Mouse (Mus musculus) MEL (cell line): ENCODE data around the gene Gm9945. TPM values are rescaled to one million over a fixed set of nuclear protein-coding genes. Genes with fewer than 3 reads are reported as not detected.
A peak's percentile ranks its signal among the peaks of the same experiment; 100 is the strongest.

Experiments
- DNase-seq: peaks from one replicate; pipeline ENCODE4 v3.0.0; 2011; ENCODE audit warnings: low read depth, low spot score
- H3K27ac ChIP-seq: 2 replicates; pipeline ENCODE4 v1.5.1; 2012; ENCODE audit warnings: low read depth, mild to moderate bottlenecking, control low read depth, low read length, moderate library complexity; ENCODE audit not compliant: control insufficient read depth
- H3K27me3 ChIP-seq, 2 experiments: fragments of 150-350 bp in 1 of 2; sonication (generic) in 1 of 2; 2 replicates each; pipeline ENCODE4 v1.6.1; 2012; ENCODE audit warnings: low read length in 2 of 2, mild to moderate bottlenecking in 2 of 2, improper control_type of control experiment in 1 of 2, moderate library complexity in 1 of 2; ENCODE audit not compliant: insufficient read depth in 2 of 2, control insufficient read depth in 1 of 2
- H3K36me3 ChIP-seq, 2 experiments: 2 replicates each; pipeline ENCODE4 v1.6.1; 2012 to 2014; ENCODE audit warnings: low read length in 2 of 2, improper control_type of control experiment in 1 of 2, inconsistent platforms in 1 of 2, mild to moderate bottlenecking in 1 of 2; ENCODE audit not compliant: insufficient read depth in 2 of 2, control insufficient read depth in 1 of 2
- H3K4me1 ChIP-seq, 2 experiments: fragments of 150-350 bp in 1 of 2; sonication (generic) in 1 of 2; 2 replicates each; pipeline ENCODE4 v1.6.1; 2012; ENCODE audit warnings: low read length in 2 of 2, improper control_type of control experiment in 1 of 2, mild to moderate bottlenecking in 1 of 2; ENCODE audit not compliant: insufficient read depth in 2 of 2, control insufficient read depth in 1 of 2
- H3K4me3 ChIP-seq, 2 experiments: fragments of 150-350 bp in 1 of 2; sonication (generic) in 1 of 2; 2 replicates each; pipeline ENCODE4 v1.5.1; 2012; ENCODE audit warnings: low read depth in 2 of 2, low read length in 2 of 2, mild to moderate bottlenecking in 2 of 2, moderate library complexity in 2 of 2, control low read depth in 1 of 2, improper control_type of control experiment in 1 of 2; ENCODE audit not compliant: control insufficient read depth in 1 of 2, insufficient read depth in 1 of 2
- H3K79me2 ChIP-seq: 2 replicates; pipeline ENCODE4 v1.6.1; 2012; ENCODE audit warnings: mild to moderate bottlenecking, low read length, moderate library complexity; ENCODE audit not compliant: control insufficient read depth, poor library complexity, insufficient read depth
- H3K9ac ChIP-seq: 2 replicates; pipeline ENCODE4 v1.6.1; 2012; ENCODE audit warnings: low read depth, mild to moderate bottlenecking, control low read depth, low read length, moderate library complexity; ENCODE audit not compliant: control insufficient read depth, poor library complexity, severe bottlenecking
- H3K9me3 ChIP-seq: fragments of 150-350 bp; sonication (generic); replicated peaks from 2 replicates; pipeline ENCODE4 v1.6.1; 2012; ENCODE audit warnings: mild to moderate bottlenecking, low read length, improper control_type of control experiment, moderate library complexity; ENCODE audit not compliant: insufficient read depth
- E2F4 ChIP-seq: IDR thresholded peaks from 2 replicates; pipeline ENCODE4 v1.6.1; 2011; ENCODE audit warnings: low read depth, low read length, improper control_type of control experiment, borderline replicate concordance
- ELF1 ChIP-seq: IDR thresholded peaks from 2 replicates; pipeline ENCODE4 v1.6.1; 2014; ENCODE audit warnings: low read depth, mild to moderate bottlenecking, inconsistent platforms, low read length, improper control_type of control experiment, moderate library complexity
- EP300 ChIP-seq, 2 experiments: IDR thresholded peaks; 2 replicates each; pipeline ENCODE4 v1.6.1; 2011; ENCODE audit warnings: improper control_type of control experiment in 2 of 2, low read length in 2 of 2, low read depth in 1 of 2, mild to moderate bottlenecking in 1 of 2
- ETS1 ChIP-seq: IDR thresholded peaks from 2 replicates; pipeline ENCODE4 v1.6.1; 2012; ENCODE audit warnings: low read depth, mild to moderate bottlenecking, inconsistent platforms, low read length, improper control_type of control experiment, moderate library complexity
- GABPA ChIP-seq: IDR thresholded peaks from 2 replicates; pipeline ENCODE4 v1.6.1; 2012; ENCODE audit warnings: low read depth, mild to moderate bottlenecking, inconsistent platforms, low read length, improper control_type of control experiment, moderate library complexity
- GATA1 ChIP-seq: IDR thresholded peaks from 2 replicates; pipeline ENCODE4 v1.6.1; 2011; ENCODE audit warnings: low read depth, low read length, improper control_type of control experiment
- JUND ChIP-seq: IDR thresholded peaks from 2 replicates; pipeline ENCODE4 v1.6.1; 2011; ENCODE audit warnings: low read depth, mild to moderate bottlenecking, improper control_type of control experiment, low read length
- MAFK ChIP-seq: IDR thresholded peaks from 2 replicates; pipeline ENCODE4 v1.6.1; 2011; ENCODE audit warnings: low read depth, mild to moderate bottlenecking, low read length, improper control_type of control experiment, borderline replicate concordance
- MXI1 ChIP-seq: IDR thresholded peaks from 2 replicates; pipeline ENCODE4 v1.6.1; 2011; ENCODE audit warnings: mild to moderate bottlenecking, low read depth, low read length, improper control_type of control experiment
- MYC ChIP-seq: IDR thresholded peaks from 2 replicates; pipeline ENCODE4 v1.6.1; 2011; ENCODE audit warnings: low read depth, mild to moderate bottlenecking, low read length, improper control_type of control experiment, moderate library complexity
- NRF1 ChIP-seq: IDR thresholded peaks from 2 replicates; pipeline ENCODE4 v1.6.1; 2014; ENCODE audit warnings: low read depth, mild to moderate bottlenecking, inconsistent platforms, low read length, improper control_type of control experiment, moderate library complexity; ENCODE audit not compliant: poor library complexity, insufficient read depth, severe bottlenecking
- POLR2AphosphoS2 ChIP-seq: IDR thresholded peaks from 2 replicates; pipeline ENCODE4 v1.6.1; 2011; ENCODE audit warnings: low read length, improper control_type of control experiment
- POLR2AphosphoS5 ChIP-seq: IDR thresholded peaks from 2 replicates; pipeline ENCODE4 v1.6.1; 2012; ENCODE audit warnings: low read depth, borderline replicate concordance, mild to moderate bottlenecking, inconsistent platforms, low read length, moderate library complexity, mixed read lengths
- RAD21 ChIP-seq: IDR thresholded peaks from 2 replicates; pipeline ENCODE4 v1.6.1; 2011; ENCODE audit warnings: mild to moderate bottlenecking, low read depth, low read length, improper control_type of control experiment
- RCOR1 ChIP-seq: IDR thresholded peaks from 2 replicates; pipeline ENCODE4 v1.6.1; 2012; ENCODE audit warnings: low read depth, mild to moderate bottlenecking, inconsistent platforms, low read length, improper control_type of control experiment
- TAL1 ChIP-seq: IDR thresholded peaks from 2 replicates; pipeline ENCODE4 v1.6.1; 2012; ENCODE audit warnings: mild to moderate bottlenecking, inconsistent platforms, low read length, moderate library complexity, mixed read lengths
- TBP ChIP-seq: IDR thresholded peaks from 2 replicates; pipeline ENCODE4 v1.8.0; 2011; ENCODE audit warnings: low read depth, low read length, improper control_type of control experiment
- TCF12 ChIP-seq: IDR thresholded peaks from 2 replicates; pipeline ENCODE4 v1.6.1; 2014; ENCODE audit warnings: low read depth, mild to moderate bottlenecking, inconsistent platforms, low read length, improper control_type of control experiment, moderate library complexity
- USF1 ChIP-seq: IDR thresholded peaks from 2 replicates; pipeline ENCODE4 v1.6.1; 2014; ENCODE audit warnings: low read depth, mild to moderate bottlenecking, inconsistent platforms, low read length, improper control_type of control experiment, moderate library complexity
- USF2 ChIP-seq, 2 experiments: IDR thresholded peaks; 2 replicates each; pipeline ENCODE4 v1.6.1; 2011 to 2012; ENCODE audit warnings: improper control_type of control experiment in 2 of 2, low read length in 2 of 2, borderline replicate concordance in 1 of 2, inconsistent platforms in 1 of 2, low read depth in 1 of 2, mild to moderate bottlenecking in 1 of 2; ENCODE audit not compliant: insufficient read depth in 1 of 2
- polyA plus RNA-seq, 2 experiments: library from polyadenylated mRNA; stranded (reverse) in 1 of 2; unstranded in 1 of 2; fragments of >175 nt in 1 of 2; fragments of >200 nt in 1 of 2; gene quantifications; 2 replicates each; pipeline versions ENCODE4 v1.2.1 to v1.2.4; 2012; ENCODE audit warnings: low replicate concordance in 2 of 2, low read depth in 1 of 2; ENCODE audit not compliant: insufficient read length in 2 of 2, insufficient read depth in 1 of 2, missing spikeins in 1 of 2
- total RNA-seq: library from RNA; depleted of rRNA; stranded (reverse); fragments of 300-350 nt; gene quantifications from 2 replicates; pipeline ENCODE4 v1.2.3, GENCODE M21; 2012

Gene Gm9945
- total and polyA plus RNA-seq, 3 experiments: not detected

GRCm38 (mm10) chr11:53461727-53462126, 18.2 kb upstream of the Gm9945 start:
- peaks cover under 1 to 6% of the 10 kb centered on the region in 2 experiments for H3K27me3 ChIP-seq
- TF ChIP-seq POLR2AphosphoS2: no peak
- TF ChIP-seq NRF1: peak; percentile 20; the same call in 1 of the 2 replicates
- TF ChIP-seq GABPA: no peak
- TF ChIP-seq RCOR1: peak; percentile 55
- TF ChIP-seq TCF12: peak; percentile 53
- peak; percentile 87 for TF ChIP-seq TAL1
- TF ChIP-seq EP300 (IDR thresholded peaks at IDR 0.05; ENCODE audit: low read depth in 1 of 2, low read length in 2 of 2): peak; percentile 57 to 68
- TF ChIP-seq MYC: 0 out of 2 replicates have a peak, but pooled peaks have one; percentile 39
- TF ChIP-seq GATA1: peak; percentile 55; the same call in 1 of the 2 replicates
- no peak overlapping the region for H3K27ac ChIP-seq
- no peak overlapping the region for H3K4me3 ChIP-seq
- peaks cover 6 to 16% of the 10 kb centered on the region in 2 experiments; a peak in 3 of 4 replicates for H3K4me1 ChIP-seq
- peak; percentile 84 for DNase-seq
- no peaks in the 10 kb centered on the region for H3K79me2 ChIP-seq
- H3K9ac ChIP-seq: no peak overlapping the region
- H3K9me3 ChIP-seq: no peaks in the 10 kb centered on the region
- peaks cover 0 to 8% of the 10 kb centered on the region in 2 experiments; a peak in 1 of 4 replicates for H3K36me3 ChIP-seq

DNA sequence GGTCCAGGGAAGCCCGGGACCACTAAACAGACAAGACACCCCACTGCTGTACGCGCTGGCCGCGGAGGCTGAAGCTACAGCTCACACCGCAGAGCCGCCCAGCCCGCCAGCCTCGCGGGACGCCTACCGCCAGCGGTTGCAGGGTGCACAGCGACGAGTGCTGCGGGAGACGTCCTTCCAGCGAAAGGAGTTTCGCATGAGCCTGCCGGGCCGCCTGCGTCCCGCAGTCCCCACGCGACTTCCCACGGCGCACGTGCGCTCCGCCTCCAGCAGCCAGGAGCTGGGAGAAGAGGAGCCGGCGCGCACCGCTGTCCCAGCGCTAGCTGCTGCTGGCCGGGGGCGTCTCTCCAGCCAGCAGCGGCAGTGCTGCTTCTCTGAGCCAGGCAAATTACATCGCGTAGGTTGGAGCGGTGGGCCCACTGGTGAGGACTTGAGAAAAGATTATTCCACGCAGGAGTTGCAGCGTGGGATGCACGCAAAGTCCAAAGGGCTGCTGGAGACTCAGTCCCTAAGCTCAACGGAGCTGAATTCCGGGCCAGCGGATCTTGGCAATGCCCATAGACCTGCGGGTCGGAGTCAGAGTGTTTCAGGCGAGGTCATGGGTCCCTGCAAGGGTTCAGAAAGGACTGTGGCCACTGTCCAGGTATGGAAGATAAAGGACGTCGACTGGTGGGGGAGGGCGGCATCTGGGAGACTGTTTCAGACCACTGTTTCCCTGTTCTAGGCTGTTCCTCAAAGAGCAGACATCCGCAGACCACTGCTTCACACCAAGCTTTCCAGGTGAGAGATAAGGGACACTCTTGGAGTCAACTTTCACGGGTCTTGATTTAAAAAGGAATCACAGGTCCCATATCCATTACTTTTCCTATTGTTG, 16.2 kb upstream of the Gm9945 start:
- Histone ChIP-seq H3K27me3 (no peaks in the 10 kb centered on the region), H3K9ac (no peak overlapping the region), H3K27ac (no peak overlapping the region), H3K4me1 (peaks cover 6 to 16% of the 10 kb centered on the region in 2 experiments; a peak in 3 of 4 replicates), H3K9me3 (no peaks in the 10 kb centered on the region), H3K4me3 (no peak overlapping the region), H3K36me3 (peaks cover 0 to 8% of the 10 kb centered on the region in 2 experiments; a peak in 1 of 4 replicates), H3K79me2 (no peaks in the 10 kb centered on the region)
- TF ChIP-seq TBP (no peak), ELF1 (no peak), MXI1 (no peak), MAFK (no peak), USF2 (IDR thresholded peaks at IDR 0.05; ENCODE audit: borderline replicate concordance in 1 of 2, insufficient read depth in 1 of 2, low read depth in 1 of 2, low read length in 2 of 2) (no peak), E2F4 (no peak), USF1 (no peak), RAD21 (no peak), ETS1 (no peak), JUND (no peak), POLR2AphosphoS5 (no peak), TCF12 (no peak), EP300 (IDR thresholded peaks at IDR 0.05; ENCODE audit: low read depth in 1 of 2, low read length in 2 of 2) (no peak)
- DNase-seq: no peak
